Mouse (Mus musculus) CD4-positive, CD25-positive, alpha-beta regulatory T cell, adult 4 months (primary cell): ENCODE results near the gene Gm20883. TPM values are rescaled to one million over a fixed set of nuclear protein-coding genes. Genes with fewer than 3 reads are reported as not detected.
"Not testable (repeated sequence)": the region's sequence is repeated elsewhere in the genome, so short reads cannot be mapped to it uniquely, and the experiment has no call there.

ENCODE experiments used
- ATAC-seq: one replicate; pipeline ENCODE4 v1.8.0; 2017
- polyA plus RNA-seq, 2 experiments: library from polyadenylated mRNA; unstranded; fragments of 100-300 nt; shearing (Covaris generic); gene quantifications; one replicate each; pipeline ENCODE4 v1.2.1; 2017

Gene Gm20883
- polyA plus RNA-seq, result not detected

DNA sequence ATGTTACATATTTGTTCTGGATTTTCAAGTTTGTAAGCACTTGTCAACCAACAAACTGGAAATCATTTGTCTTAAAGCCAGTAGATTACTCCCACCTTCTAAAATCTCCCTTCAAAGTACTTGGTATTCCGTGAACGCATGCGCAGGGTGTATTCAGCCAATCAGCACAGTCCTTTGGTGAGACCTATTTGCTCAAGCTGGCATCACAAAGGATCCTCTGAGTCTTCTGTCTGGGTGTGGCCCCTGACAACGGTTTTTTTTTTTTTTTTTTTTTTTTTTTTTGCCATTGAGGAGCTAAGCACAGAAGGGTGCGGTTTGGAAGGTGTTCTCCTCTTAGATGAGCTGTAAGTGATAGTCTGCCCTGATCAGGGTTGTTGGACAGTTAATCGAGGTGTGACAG lies at the start of gene Gm20883:
Gm20883 (plus strand) TSS at position 301 of the 400 bp plus-strand sequence.
- not testable (repeated sequence) for ATAC-seq
